Mouse (Mus musculus): Measurements from ENCODE around the gene Mdga2.

Gene Mdga2

GRCm38 (mm10) chr12:67222221-67223025 lies at the start of gene Mdga2:
TSS of gene Mdga2 (minus strand) at chr12:67222549.
- peak; percentile 19 for DNase-seq (ENCODE audit: low read depth, low spot score)

GRCm38 (mm10) chr12:67267409-67267808 lies 45.1 kb upstream of the Mdga2 start:
- peak; percentile 30 for DNase-seq (ENCODE audit: low read depth, low spot score)

- no peak for DNase-seq (ENCODE audit: low read depth, low spot score)
Measured at GRCm38 (mm10) chr12:67223530-67223929, 1.2 kb upstream of the Mdga2 start.

GRCm38 (mm10) chr12:67221329-67222220 lies 774 bp downstream of the Mdga2 start:
- DNase-seq (ENCODE audit: low read depth, low spot score) = peak; percentile 29

GRCm38 (mm10) chr12:67220641-67221231 lies 1.6 kb downstream of the Mdga2 start:
- no peak for DNase-seq (ENCODE audit: low read depth, low spot score)

GRCm38 (mm10) chr12:67220041-67220440 lies 2.3 kb downstream of the Mdga2 start:
- no peak for DNase-seq (ENCODE audit: low read depth, low spot score)

- DNase-seq (ENCODE audit: low read depth, low spot score) = no peak
Measured at GRCm38 (mm10) chr12:67219564-67219963, 2.8 kb downstream of the Mdga2 start.

GRCm38 (mm10) chr12:67212801-67213200 lies 9.5 kb downstream of the Mdga2 start:
- no peak for DNase-seq (ENCODE audit: low read depth, low spot score)

GRCm38 (mm10) chr12:67178155-67178554 lies 44.2 kb downstream of the Mdga2 start:
- no peak for DNase-seq (ENCODE audit: low read depth, low spot score)

GRCm38 (mm10) chr12:67156569-67157237 lies 65.6 kb downstream of the Mdga2 start:
- DNase-seq (ENCODE audit: low read depth, low spot score) = no peak

- no peak for DNase-seq (ENCODE audit: low read depth, low spot score)
Measured at GRCm38 (mm10) chr12:67153077-67153476, 69.3 kb downstream of the Mdga2 start.

GRCm38 (mm10) chr12:67141605-67142004 lies 80.7 kb downstream of the Mdga2 start:
- no peak for DNase-seq (ENCODE audit: low read depth, low spot score)

GRCm38 (mm10) chr12:67140131-67140530 lies 82.2 kb downstream of the Mdga2 start:
- DNase-seq (ENCODE audit: low read depth, low spot score) = no peak

- no peak for DNase-seq (ENCODE audit: low read depth, low spot score)
Measured at GRCm38 (mm10) chr12:67127457-67127856, 94.9 kb downstream of the Mdga2 start.

- no peak for DNase-seq (ENCODE audit: low read depth, low spot score)
Measured at GRCm38 (mm10) chr12:67123874-67124273, 98.5 kb downstream of the Mdga2 start.

- DNase-seq (ENCODE audit: low read depth, low spot score) = no peak
Measured at GRCm38 (mm10) chr12:67118652-67119515, 103.5 kb downstream of the Mdga2 start.

- no peak for DNase-seq (ENCODE audit: low read depth, low spot score)
Measured at GRCm38 (mm10) chr12:67104171-67104570, 118.2 kb downstream of the Mdga2 start.

GRCm38 (mm10) chr12:67094414-67094813 lies 127.9 kb downstream of the Mdga2 start:
- no peak for DNase-seq (ENCODE audit: low read depth, low spot score)

- DNase-seq (ENCODE audit: low read depth, low spot score) = no peak
Measured at GRCm38 (mm10) chr12:67090420-67090965, 131.9 kb downstream of the Mdga2 start.
